Mouse (Mus musculus): Measurements from ENCODE around the gene Mex3d.

Gene Mex3d

GRCm38 (mm10) chr10:80412656-80413541 is 25.4 kb upstream of the Mex3d start:
- no peak for DNase-seq

- no peak for DNase-seq
Observed at GRCm38 (mm10) chr10:80407924-80408323, 20.5 kb upstream of the Mex3d start.

GRCm38 (mm10) chr10:80406684-80407501 is 19.4 kb upstream of the Mex3d start, which contains the start of gene Uqcr11:
TSS of gene Uqcr11 (minus strand) at chr10:80406830.
- peak; percentile 92 for DNase-seq

- no peak for DNase-seq
Observed at GRCm38 (mm10) chr10:80405481-80406173, 18.2 kb upstream of the Mex3d start.

- DNase-seq = peak; percentile 32
Observed at GRCm38 (mm10) chr10:80403044-80403692, 15.7 kb upstream of the Mex3d start.

GRCm38 (mm10) chr10:80400704-80401161 is 13.3 kb upstream of the Mex3d start:
- DNase-seq = no peak

GRCm38 (mm10) chr10:80399973-80400703 is 12.7 kb upstream of the Mex3d start:
- no peak for DNase-seq

- peak; percentile 100 for DNase-seq
Observed at GRCm38 (mm10) chr10:80399191-80399972, 11.9 kb upstream of the Mex3d start, which contains the start of gene Mbd3. TSS of gene Mbd3 (minus strand) at chr10:80399550.

GRCm38 (mm10) chr10:80398719-80399190 is 11.3 kb upstream of the Mex3d start:
- peak; percentile 97 for DNase-seq

- DNase-seq = no peak
Observed at GRCm38 (mm10) chr10:80398174-80398535, 10.7 kb upstream of the Mex3d start.

GRCm38 (mm10) chr10:80397524-80398173 is 10.2 kb upstream of the Mex3d start:
- no peak for DNase-seq

- no peak for DNase-seq
Observed at GRCm38 (mm10) chr10:80396822-80397523, 9.5 kb upstream of the Mex3d start.

- no peak for DNase-seq
Observed at GRCm38 (mm10) chr10:80395025-80395627, 7.7 kb upstream of the Mex3d start.

GRCm38 (mm10) chr10:80392687-80393086 is 5.2 kb upstream of the Mex3d start:
- peak; percentile 69 for DNase-seq

GRCm38 (mm10) chr10:80390697-80391096 is 3.2 kb upstream of the Mex3d start:
- peak; percentile 63 for DNase-seq

- no peak for DNase-seq
Observed at GRCm38 (mm10) chr10:80389185-80389708, 1.8 kb upstream of the Mex3d start.

GRCm38 (mm10) chr10:80388731-80389130 is 1.3 kb upstream of the Mex3d start:
- no peak for DNase-seq

- no peak for DNase-seq
Observed at GRCm38 (mm10) chr10:80386735-80387471, 556 bp downstream of the Mex3d start.
